Mouse (Mus musculus): Measurements from ENCODE around the gene B4galnt4.

- TF ChIP-seq CTCF (IDR thresholded peaks at IDR 0.05; ENCODE audit: low read depth, low read length) = no peak
- TF ChIP-seq POLR2A (IDR thresholded peaks at IDR 0.05; ENCODE audit: extremely low read depth, insufficient read depth, low read length) = no peak
Measured at GRCm38 (mm10) chr7:141040867-141041606, 19.9 kb upstream of the B4galnt4 start.
